Mouse (Mus musculus): ENCODE results near the gene 1700029P11Rik. TPM values are rescaled to one million over a fixed set of nuclear protein-coding genes. Genes with fewer than 3 reads are reported as not detected.

1700029P11Rik gene
- polyA plus RNA-seq, 1 experiment from 2014 or later: not detected

DNA sequence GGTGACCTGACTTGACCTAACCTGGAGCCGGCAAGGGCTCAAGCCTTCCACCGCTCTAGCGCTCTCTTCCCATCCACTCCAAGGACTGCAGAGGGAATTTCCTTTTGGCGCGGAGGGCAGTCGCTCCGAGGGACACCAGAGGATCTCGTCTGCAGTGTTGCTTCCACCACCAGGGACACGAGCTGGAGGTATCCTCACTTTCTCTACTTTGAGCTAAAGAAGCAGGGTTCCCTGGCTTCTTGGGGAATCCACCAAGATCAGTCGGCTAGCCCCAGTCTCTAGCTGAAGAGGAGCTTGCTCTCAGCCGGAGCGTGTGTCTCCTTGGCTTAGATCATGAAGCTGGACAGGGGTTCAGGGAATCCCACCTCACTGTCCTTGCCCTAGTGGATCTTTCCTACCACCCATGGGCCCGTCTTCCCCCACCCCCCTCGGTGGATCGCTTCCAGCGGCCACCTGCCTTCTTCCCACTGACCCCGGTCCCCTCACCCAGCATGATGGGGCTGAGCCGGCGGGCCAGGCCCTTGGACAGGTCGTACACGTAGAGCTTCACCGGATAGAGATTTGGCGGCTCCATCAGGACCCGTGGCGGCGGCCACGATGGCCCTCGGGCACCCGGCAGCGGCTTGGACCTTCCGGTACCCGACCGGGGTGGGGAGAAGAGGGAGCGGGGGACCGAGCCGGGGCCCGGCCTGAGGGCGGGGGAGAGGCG, 35.2 kb downstream of the 1700029P11Rik start:
- Histone ChIP-seq H3K4me1 (ENCODE audit: control insufficient read depth, insufficient read depth, low read length) (peaks cover 17% of the 10 kb centered on the region), H3K27ac (ENCODE audit: low read length) (peak overlapping the region; percentile 86), H3K4me2 (ENCODE audit: low read depth, low read length) (peak overlapping the region; percentile 88), H3K27me3 (ENCODE audit: control insufficient read depth, insufficient read depth, low read length) (no peaks in the 10 kb centered on the region), H3K36me3 (ENCODE audit: control insufficient read depth, insufficient read depth, low read length) (no peaks in the 10 kb centered on the region), H3K4me3 (replicated peaks; ENCODE audit: low read length) (peak overlapping the region; percentile 98), H3K9me3 (replicated peaks; ENCODE audit: control insufficient read depth, low read length) (no peaks in the 10 kb centered on the region), H3K9ac (ENCODE audit: low read length) (peak overlapping the region; percentile 92)
- no peak; the same call in 1 of the 2 replicates for ATAC-seq (ENCODE audit: insufficient read depth, low FRiP score)
- WGBS: under 1% methylated on average over 39 of the region's 39 CpGs

- peaks cover 17% of the 10 kb centered on the region for H3K4me1 ChIP-seq (ENCODE audit: control insufficient read depth, insufficient read depth, low read length)
- WGBS: under 1% methylated on average over 53 of the region's 53 CpGs
- peak overlapping the region; percentile 88 for H3K4me2 ChIP-seq (ENCODE audit: low read depth, low read length)
- peak overlapping the region; percentile 86 for H3K27ac ChIP-seq (ENCODE audit: low read length)
- ATAC-seq (ENCODE audit: insufficient read depth, low FRiP score): peak; percentile 97
- peak overlapping the region; percentile 98 for H3K4me3 ChIP-seq (replicated peaks; ENCODE audit: low read length)
- H3K9ac ChIP-seq (ENCODE audit: low read length): peak overlapping the region; percentile 92
- no peaks in the 10 kb centered on the region for H3K27me3 ChIP-seq (ENCODE audit: control insufficient read depth, insufficient read depth, low read length)
- H3K9me3 ChIP-seq (replicated peaks; ENCODE audit: control insufficient read depth, low read length): no peaks in the 10 kb centered on the region
- no peaks in the 10 kb centered on the region for H3K36me3 ChIP-seq (ENCODE audit: control insufficient read depth, insufficient read depth, low read length)
These were observed 35.9 kb downstream of the 1700029P11Rik start for GRCm38 (mm10) chr15:82016101-82016808.

GRCm38 (mm10) chr15:82016830-82017229, 36.5 kb downstream of the 1700029P11Rik start:
- Histone ChIP-seq H3K27ac (ENCODE audit: low read length) (peak overlapping the region; percentile 14), H3K9ac (ENCODE audit: low read length) (peak overlapping the region; percentile 76), H3K4me1 (ENCODE audit: control insufficient read depth, insufficient read depth, low read length) (peaks cover 17% of the 10 kb centered on the region), H3K36me3 (ENCODE audit: control insufficient read depth, insufficient read depth, low read length) (no peaks in the 10 kb centered on the region), H3K4me2 (ENCODE audit: low read depth, low read length) (peak overlapping the region; percentile 74), H3K27me3 (ENCODE audit: control insufficient read depth, insufficient read depth, low read length) (no peaks in the 10 kb centered on the region), H3K9me3 (replicated peaks; ENCODE audit: control insufficient read depth, low read length) (no peaks in the 10 kb centered on the region), H3K4me3 (replicated peaks; ENCODE audit: low read length) (peak overlapping the region; percentile 98)
- 12% methylated on average over 6 of the region's 6 CpGs for WGBS
- ATAC-seq (ENCODE audit: insufficient read depth, low FRiP score): no peak

GRCm38 (mm10) chr15:82017461-82017860, 37.1 kb downstream of the 1700029P11Rik start:
- WGBS: 64% methylated on average over 4 of the region's 4 CpGs
- no peaks in the 10 kb centered on the region for H3K36me3 ChIP-seq (ENCODE audit: control insufficient read depth, insufficient read depth, low read length)

DNA sequence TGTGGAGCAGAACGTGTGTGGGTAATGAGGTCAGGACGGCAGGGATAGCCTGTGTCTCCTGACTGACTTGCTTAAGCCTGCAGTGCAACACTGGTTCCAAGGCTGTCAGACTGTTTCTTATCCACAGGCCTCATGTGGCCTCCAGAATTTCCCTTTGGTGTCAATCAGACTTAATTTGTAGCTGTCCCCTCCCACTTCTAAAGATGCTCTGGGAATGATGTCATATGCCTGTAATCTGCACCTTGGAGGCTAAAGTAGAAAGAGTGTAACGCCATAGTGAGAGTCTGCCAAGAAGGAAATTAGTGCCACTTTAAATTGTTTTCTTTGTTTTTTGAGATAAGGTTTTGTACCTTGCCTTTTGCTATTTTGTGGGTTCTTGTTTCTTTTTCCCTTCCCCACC, 38.9 kb downstream of the 1700029P11Rik start:
- Histone ChIP-seq H3K4me2 (ENCODE audit: low read depth, low read length) (no peak overlapping the region), H3K27me3 (ENCODE audit: control insufficient read depth, insufficient read depth, low read length) (no peaks in the 10 kb centered on the region), H3K4me1 (ENCODE audit: control insufficient read depth, insufficient read depth, low read length) (peaks cover 14% of the 10 kb centered on the region), H3K9me3 (replicated peaks; ENCODE audit: control insufficient read depth, low read length) (no peaks in the 10 kb centered on the region), H3K27ac (ENCODE audit: low read length) (no peak overlapping the region), H3K36me3 (ENCODE audit: control insufficient read depth, insufficient read depth, low read length) (peaks cover 9% of the 10 kb centered on the region; the same call in 1 of the 2 replicates), H3K9ac (ENCODE audit: low read length) (no peak overlapping the region), H3K4me3 (replicated peaks; ENCODE audit: low read length) (no peak overlapping the region)
- WGBS: 89% methylated on average over 3 of the region's 3 CpGs
- ATAC-seq (ENCODE audit: insufficient read depth, low FRiP score): no peak

More at GRCm38 (mm10) chr15:82017461-82017860, 37.1 kb downstream of the 1700029P11Rik start:
- no peak overlapping the region for H3K9ac ChIP-seq (ENCODE audit: low read length)
- no peak overlapping the region for H3K4me3 ChIP-seq (replicated peaks; ENCODE audit: low read length)
- no peaks in the 10 kb centered on the region for H3K9me3 ChIP-seq (replicated peaks; ENCODE audit: control insufficient read depth, low read length)
- no peak overlapping the region for H3K27ac ChIP-seq (ENCODE audit: low read length)
- ATAC-seq (ENCODE audit: insufficient read depth, low FRiP score): no peak
- peaks cover 17% of the 10 kb centered on the region for H3K4me1 ChIP-seq (ENCODE audit: control insufficient read depth, insufficient read depth, low read length)
- H3K27me3 ChIP-seq (ENCODE audit: control insufficient read depth, insufficient read depth, low read length): no peaks in the 10 kb centered on the region
- H3K4me2 ChIP-seq (ENCODE audit: low read depth, low read length): no peak overlapping the region

- no peak overlapping the region for H3K4me2 ChIP-seq (ENCODE audit: low read depth, low read length)
- H3K4me1 ChIP-seq (ENCODE audit: control insufficient read depth, insufficient read depth, low read length): no peaks in the 10 kb centered on the region
- H3K9me3 ChIP-seq (replicated peaks; ENCODE audit: control insufficient read depth, low read length): no peaks in the 10 kb centered on the region
- peaks cover 29% of the 10 kb centered on the region for H3K36me3 ChIP-seq (ENCODE audit: control insufficient read depth, insufficient read depth, low read length)
- WGBS: 77% methylated on average over 13 of the region's 13 CpGs
- H3K27ac ChIP-seq (ENCODE audit: low read length): no peak overlapping the region
- H3K9ac ChIP-seq (ENCODE audit: low read length): no peak overlapping the region
- H3K27me3 ChIP-seq (ENCODE audit: control insufficient read depth, insufficient read depth, low read length): no peaks in the 10 kb centered on the region
- H3K4me3 ChIP-seq (replicated peaks; ENCODE audit: low read length): no peak overlapping the region
- no peak for ATAC-seq (ENCODE audit: insufficient read depth, low FRiP score)
These were observed 42.3 kb downstream of the 1700029P11Rik start for GRCm38 (mm10) chr15:82022535-82023088.

GRCm38 (mm10) chr15:82023965-82024635, 43.8 kb downstream of the 1700029P11Rik start:
- WGBS: 80% methylated on average over 6 of the region's 6 CpGs
- ATAC-seq (ENCODE audit: insufficient read depth, low FRiP score): no peak
- no peaks in the 10 kb centered on the region for H3K9me3 ChIP-seq (replicated peaks; ENCODE audit: control insufficient read depth, low read length)
- no peaks in the 10 kb centered on the region for H3K4me1 ChIP-seq (ENCODE audit: control insufficient read depth, insufficient read depth, low read length)
- no peak overlapping the region for H3K9ac ChIP-seq (ENCODE audit: low read length)
- H3K27me3 ChIP-seq (ENCODE audit: control insufficient read depth, insufficient read depth, low read length): no peaks in the 10 kb centered on the region
- H3K4me3 ChIP-seq (replicated peaks; ENCODE audit: low read length): no peak overlapping the region
- peaks cover 32% of the 10 kb centered on the region for H3K36me3 ChIP-seq (ENCODE audit: control insufficient read depth, insufficient read depth, low read length)
- no peak overlapping the region for H3K27ac ChIP-seq (ENCODE audit: low read length)
- no peak overlapping the region for H3K4me2 ChIP-seq (ENCODE audit: low read depth, low read length)

DNA sequence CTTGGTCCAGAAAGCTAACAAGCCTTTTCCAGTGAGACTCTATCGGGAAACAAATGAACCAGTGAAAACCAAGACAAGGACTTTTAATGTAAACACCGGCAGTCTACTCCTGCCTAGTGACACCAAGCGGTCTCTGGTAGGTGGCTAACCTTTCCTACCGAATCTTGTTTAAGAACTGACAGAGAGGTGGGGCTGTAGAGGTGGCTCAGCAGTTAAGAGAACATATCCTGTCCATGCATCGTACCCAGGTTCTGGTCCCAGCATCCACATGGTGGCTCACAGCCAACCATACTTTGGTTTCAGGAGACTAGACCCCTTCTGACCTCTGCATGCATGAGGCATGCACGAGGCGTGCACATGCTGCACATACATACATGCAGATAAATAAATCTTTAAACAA, 46.9 kb downstream of the 1700029P11Rik start:
- Histone ChIP-seq H3K9ac (ENCODE audit: low read length) (no peak overlapping the region), H3K4me2 (ENCODE audit: low read depth, low read length) (no peak overlapping the region), H3K27me3 (ENCODE audit: control insufficient read depth, insufficient read depth, low read length) (no peaks in the 10 kb centered on the region), H3K4me3 (replicated peaks; ENCODE audit: low read length) (no peak overlapping the region), H3K27ac (ENCODE audit: low read length) (no peak overlapping the region), H3K36me3 (ENCODE audit: control insufficient read depth, insufficient read depth, low read length) (peaks cover 35% of the 10 kb centered on the region), H3K4me1 (ENCODE audit: control insufficient read depth, insufficient read depth, low read length) (no peaks in the 10 kb centered on the region), H3K9me3 (replicated peaks; ENCODE audit: control insufficient read depth, low read length) (no peaks in the 10 kb centered on the region)
- no peak for ATAC-seq (ENCODE audit: insufficient read depth, low FRiP score)
- 83% methylated on average over 7 of the region's 7 CpGs for WGBS

Data from stomach, embryonic 16.5 days (tissue).